Mouse (Mus musculus): ENCODE measurements around the gene Rabggta.
A peak's percentile ranks its signal among the peaks of the same experiment; 100 is the strongest.

Gene Rabggta

DNA sequence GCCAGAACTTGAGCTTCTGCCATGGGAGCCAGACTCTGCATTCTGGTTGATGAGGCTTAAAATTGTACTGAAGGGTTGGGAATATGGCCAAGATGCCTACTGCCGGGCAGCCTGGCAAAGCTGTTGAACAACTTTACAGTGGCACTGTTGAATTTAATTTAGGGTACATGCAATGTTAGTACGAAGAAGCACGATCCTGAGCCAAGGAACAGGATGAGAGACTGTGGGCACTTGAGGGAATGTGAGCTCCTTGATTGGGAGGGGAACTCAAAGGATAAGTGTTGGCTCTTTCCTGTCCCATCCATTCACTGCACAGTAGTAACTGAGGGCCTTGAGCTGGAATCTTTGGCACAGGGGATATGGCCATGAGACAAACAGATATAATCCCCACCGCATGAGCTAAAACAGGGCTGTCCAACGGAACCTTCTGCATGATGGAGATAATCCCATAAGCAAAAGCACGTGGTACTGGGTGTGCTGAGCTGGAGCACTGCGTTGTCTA is 8.5 kb upstream of the Rabggta start:
- DNase-seq (ENCODE audit: low spot score) = no peak

DNA sequence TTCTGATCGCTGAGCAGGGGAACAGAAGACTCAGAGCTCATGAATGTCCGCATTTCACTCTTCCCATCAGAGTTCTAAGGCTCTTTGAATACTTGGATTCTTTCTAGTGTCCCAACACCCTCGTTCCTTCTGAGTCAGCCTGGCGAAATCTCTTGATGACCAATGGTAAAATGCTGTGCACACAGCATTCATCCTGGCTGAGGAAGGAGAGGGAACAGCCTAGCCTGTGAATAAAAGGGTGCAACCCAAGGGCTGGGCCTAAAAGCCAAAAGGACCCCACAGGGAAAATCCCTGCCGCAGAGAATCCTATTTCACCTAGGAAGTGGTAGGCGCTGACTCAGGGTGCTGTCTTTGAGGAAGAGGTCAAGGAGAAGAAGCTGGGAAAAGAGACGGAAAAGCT is 8.1 kb upstream of the Rabggta start:
- DNase-seq (ENCODE audit: low spot score) = no peak

DNA sequence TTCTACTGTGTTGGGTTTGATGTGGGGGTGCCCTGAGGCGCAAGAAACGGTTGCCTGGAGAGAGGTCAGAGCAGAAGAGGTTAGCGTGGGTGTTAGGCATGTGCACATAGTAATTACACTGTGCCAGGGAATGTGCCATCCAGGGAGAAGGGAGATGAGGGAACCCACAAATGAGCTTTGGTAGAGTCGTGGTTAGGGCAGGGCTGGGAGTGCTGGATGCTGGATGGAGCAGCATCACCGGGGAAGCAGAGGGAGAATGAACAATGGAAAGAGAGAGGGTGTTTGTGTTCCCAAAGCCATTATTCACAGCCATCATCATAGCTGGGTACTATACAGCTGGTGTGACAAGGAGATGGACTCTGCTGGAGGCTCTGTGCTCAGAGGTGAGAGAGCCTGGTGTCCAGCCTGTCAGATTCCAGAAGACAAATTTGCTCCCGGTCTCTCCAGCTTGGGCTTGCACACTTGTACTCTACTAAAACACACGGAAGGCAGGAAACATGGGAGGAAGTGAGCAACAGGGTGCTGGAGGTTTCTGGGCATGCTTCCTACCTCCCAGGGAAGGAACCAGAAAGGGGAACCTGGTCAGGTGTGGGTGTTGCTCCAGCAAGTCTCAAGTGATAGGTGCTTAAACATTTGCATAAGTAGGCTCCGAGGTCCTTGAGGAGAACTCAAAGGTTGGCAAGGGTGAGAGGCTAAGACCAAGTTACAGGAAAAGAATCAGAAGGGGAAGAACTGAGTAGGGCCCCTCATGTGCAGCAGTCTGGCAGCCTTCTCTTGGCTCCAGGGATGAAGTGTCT is 6.0 kb upstream of the Rabggta start:
- DNase-seq (ENCODE audit: low spot score) = no peak

DNA sequence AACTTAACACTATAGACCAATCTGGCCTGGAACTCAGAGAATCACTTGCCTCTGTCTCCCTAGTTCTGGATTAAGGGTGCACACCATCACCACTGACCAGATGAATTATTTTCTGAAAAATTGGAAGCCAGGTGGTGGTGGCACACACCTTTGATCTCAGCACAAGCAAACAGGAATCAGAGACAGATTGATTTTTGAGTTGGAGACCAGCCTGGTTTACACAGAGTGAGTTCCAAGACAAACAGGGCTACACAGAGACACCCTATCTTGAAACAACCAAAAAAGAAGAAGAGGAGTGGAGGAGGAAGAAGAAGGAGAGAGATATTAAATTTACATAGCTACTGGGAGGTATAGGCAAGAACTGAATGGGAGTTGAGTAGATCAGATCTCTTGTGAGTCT is 4.2 kb upstream of the Rabggta start:
- no peak for DNase-seq (ENCODE audit: low spot score)

DNA sequence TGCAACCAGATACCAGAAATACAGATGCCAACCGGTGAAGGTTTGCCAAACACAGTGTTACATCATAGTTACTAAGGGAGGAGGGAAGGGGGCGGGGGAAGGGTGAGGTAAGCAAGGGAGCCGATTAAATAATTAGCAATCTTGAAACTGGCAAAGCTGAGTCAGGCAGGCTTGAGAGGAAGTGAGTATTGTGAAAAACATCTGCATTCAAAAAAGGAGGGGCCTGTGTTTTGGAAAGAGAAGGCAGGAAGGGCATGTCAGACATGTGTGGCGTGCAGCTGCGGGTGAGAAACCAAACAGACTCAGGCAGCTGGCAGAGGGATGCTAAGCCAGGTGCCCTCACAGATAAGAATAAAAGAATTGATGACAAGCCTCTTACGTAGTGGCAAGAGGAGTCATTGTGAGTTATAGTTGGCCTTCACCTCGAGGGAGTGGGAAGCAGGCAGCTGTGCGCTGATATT is 2.4 kb upstream of the Rabggta start:
- no peak for DNase-seq (ENCODE audit: low spot score)

DNA sequence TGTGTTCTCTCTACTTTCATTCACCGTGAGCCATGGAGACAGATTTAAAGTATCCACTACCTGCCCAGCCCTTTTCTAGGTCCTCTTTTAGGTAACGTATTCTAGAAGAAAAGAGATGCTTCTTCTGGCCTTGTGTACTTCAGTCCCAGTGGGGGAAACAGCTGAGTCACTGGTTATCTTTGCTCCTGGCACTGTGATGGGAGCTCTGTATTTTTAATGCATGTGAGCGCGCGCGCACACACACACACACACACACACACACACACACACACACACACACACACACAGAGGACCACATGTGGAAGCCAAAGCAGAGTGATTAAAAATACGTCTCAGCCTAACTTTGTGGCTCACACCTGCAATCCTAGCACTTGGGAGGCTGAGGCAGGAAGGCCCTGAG is 1.4 kb upstream of the Rabggta start:
- no peak for DNase-seq (ENCODE audit: low spot score)

DNA sequence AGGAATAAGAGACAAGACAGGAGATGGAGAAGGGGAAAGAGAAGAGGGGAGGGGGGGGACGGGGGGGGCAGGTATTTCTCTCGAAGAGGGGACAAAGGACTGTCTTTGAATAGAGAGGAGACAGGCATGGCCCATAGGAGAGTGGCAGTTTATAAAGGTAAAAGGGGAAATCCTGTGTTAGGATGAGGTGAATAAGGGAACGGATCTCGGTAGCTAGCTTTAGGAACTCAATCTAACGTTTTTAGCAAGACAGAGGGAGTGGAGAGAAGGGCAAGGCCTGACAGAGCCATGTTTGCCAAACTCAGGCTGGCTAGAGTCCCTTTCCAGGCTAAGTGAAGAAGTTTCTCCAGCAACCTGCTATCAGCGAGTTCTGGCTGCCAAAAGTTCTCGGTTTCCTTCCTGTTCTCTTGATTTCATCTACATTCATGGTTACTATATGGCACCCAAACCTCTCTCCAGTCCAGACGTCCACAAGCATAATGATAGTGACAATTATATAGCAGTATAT is 429 bp upstream of the Rabggta start:
- no peak for DNase-seq (ENCODE audit: low spot score)

DNA sequence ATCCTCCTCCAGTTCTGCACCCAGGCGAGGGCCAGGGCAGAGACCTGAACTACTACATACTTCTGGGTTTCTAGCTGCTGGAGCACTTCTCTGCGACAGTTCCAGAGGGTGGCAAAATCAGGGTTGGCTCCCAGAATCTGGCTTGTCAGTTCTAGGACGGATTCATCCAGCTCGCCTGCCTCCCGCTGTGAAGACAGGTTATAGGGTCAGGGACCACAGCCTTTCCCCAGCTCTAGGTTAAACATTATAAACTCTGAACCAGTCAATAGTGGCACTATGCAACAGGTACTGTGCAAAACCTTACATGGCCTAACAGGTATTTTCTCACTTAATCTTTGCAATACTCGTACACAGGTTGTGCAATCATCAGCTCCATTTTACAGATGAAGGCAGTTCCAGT is 987 bp downstream of the Rabggta start:
- no peak for DNase-seq (ENCODE audit: low spot score)

DNA sequence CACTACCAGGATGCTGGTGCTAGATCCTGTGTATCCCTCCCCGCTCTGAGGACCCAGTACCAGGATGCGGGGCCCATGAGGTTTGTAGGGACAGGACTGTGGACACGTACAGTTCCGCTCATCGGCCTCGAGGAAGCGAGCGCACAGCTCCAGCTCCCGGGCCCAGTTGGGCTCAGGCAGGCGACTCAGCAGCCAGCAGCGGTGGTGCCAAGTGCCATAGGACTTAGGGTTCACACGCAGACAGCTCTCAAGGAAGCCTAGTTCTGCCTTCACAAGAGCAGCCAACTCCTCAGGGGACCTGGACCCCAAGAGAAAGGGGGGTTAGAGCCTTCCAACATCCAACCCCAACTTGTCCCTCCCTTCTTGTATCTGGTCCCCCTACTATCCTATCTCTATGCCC is 1.4 kb downstream of the Rabggta start:
- DNase-seq (ENCODE audit: low spot score) = no peak

DNA sequence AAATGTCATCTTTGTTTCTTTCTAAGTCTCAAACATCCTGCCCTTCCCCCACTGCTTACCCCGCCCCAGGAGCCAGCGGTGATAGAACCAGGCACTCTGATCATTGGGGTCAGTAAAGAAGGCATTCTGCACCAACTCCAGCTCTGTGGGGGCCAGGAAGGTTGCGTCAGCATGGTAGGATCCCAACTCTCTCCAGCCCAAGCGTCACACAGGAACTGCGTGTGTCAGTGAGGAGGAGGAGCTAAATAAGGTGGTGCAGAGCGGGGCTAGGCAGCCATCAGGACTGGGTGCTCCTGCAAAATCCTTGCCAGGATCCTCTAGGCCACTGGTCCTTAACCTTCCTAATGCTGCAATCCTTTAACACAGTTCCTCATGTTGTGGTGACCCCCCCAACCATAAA is 2.3 kb downstream of the Rabggta start:
- no peak for DNase-seq (ENCODE audit: low spot score)

DNA sequence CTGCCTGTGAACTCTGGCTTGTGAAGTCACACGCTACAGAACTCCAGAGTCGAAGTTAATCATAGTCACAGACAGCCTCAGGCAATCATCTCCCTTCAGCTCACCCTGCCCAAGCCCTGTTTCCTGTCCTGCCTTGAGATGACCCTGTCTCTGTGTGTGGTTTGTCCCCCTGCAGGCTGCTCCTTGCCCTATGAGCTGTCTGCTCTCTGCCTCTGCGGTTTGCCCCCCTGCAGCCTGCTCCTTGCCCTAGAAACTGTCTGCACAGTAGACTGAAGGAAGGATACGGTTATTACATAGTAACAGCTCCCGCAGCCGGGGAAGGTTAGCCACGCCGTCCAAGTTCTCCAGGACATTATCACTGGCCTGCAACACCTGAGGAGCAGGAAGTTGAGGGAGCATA is 5.2 kb downstream of the Rabggta start:
- DNase-seq (ENCODE audit: low spot score) = no peak

DNA sequence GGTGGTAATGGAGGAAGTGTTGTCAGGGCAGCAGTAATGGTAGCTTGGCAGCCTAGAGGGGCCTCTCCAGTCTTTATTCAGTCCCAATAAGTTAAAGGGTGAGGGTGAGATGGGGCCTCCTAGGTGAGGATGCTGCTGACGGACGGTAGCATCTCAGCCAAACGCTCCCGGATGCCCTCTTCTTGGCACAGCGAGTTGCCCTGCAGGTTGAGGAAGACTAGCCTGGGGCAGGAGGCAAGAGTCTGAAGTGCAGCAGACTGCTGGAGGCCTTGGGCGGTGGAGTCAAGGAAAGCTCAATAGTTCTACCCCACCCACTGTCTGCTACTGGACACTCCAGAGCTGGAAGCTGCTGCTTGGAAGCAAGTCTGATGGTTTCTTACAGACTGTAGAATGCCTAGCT is 5.8 kb downstream of the Rabggta start:
- no peak for DNase-seq (ENCODE audit: low spot score)

DNA sequence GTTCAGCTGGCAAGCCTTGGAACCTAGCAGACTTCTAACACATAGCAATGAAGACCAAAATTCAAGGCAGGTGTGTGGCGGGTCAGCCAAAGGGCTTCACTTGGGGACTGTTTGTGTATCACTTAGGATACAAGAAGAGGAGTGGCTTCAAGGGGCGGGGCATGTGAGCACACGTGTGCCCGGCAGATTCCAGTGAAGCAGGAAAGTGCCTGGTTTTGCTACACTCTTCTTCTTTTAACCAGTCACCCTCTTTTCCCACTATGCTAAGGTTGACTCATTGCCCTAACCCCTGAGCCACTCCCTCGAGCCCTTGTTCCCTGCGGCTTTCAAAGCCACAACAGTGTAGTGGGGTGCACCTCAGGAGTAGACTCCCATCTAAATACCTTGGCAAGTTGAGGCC is 7.2 kb downstream of the Rabggta start:
- DNase-seq (ENCODE audit: low spot score) = peak; percentile 18

DNA sequence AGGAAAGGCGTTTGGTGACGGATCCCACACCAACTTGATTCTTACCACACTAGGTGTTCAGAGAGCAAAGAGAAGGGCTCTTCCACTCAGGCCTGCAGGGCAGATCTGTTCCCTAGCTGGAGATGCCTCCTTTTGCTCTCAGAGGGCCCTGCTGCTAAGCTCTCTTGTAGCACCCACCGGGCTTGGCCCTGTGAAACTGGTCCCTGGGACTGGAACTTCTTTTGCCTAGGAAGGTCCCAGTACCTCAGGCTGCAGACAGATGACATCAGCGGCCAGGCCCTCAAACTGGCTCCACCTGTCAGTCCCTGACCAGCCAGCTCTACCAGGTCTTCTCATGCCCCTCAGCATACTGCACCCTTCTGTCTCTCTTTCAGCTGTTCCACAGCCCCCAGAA is 8.3 kb downstream of the Rabggta start, which contains the start of gene Tgm1:
Gene Tgm1 (minus strand): TSS at position 198 of the 394 bp plus-strand sequence.
- DNase-seq (ENCODE audit: low spot score) = no peak

DNA sequence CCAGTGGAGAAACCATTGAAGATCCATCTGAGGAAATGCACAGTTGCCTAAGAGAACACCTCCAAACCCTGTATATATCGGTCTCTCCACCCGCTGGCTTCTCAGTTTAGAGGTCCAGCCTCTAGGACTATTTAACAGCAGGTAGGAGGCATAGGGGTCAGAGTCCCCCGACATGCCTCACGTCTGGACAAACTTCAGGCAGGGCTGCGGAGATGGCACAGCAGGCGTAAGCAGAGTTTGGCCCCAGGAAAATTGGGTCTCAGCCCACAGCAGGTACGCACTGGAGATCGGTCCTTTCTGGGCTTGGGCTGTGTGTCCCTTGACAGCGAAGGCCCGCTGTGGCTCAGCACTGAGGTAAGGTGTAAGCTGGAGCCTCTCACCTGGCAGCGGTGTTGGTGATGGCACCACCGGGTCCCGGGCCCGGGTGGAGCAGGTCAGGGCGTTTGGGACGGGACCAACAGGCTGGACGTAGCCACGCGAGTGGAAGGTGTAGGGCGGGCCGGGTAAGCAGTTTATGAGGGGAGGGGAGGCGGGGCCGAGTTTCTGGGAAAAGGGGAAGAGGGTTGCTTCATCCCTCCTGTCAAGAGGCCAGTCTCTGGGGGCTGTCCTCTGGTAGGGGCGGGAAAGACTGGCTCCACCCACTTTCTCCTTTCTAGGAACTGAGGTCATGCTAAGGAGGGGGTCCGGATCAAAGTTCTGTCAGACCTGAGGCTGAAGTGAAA is 8.9 kb downstream of the Rabggta start:
- DNase-seq (ENCODE audit: low spot score) = peak; percentile 44

DNA sequence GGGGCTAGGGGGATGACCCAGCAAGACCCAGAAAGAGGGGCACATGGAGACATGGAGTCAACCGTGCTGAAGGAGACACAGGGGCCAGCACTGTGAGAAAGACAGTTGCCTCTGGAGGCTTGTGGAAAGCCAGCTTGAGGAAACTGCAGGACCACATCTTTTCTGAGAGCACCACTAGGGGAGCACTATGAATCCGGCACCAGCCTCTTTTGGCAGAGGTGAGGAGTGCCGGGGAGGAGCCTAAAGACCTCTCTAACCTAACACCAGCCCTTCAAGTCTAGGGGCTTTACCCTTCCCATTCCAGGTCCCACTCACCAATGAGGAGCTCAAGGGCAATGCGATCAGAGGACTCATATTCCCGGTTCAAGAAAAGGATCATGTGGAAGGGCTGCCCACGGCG is 10.3 kb downstream of the Rabggta start:
- no peak for DNase-seq (ENCODE audit: low spot score)

DNA sequence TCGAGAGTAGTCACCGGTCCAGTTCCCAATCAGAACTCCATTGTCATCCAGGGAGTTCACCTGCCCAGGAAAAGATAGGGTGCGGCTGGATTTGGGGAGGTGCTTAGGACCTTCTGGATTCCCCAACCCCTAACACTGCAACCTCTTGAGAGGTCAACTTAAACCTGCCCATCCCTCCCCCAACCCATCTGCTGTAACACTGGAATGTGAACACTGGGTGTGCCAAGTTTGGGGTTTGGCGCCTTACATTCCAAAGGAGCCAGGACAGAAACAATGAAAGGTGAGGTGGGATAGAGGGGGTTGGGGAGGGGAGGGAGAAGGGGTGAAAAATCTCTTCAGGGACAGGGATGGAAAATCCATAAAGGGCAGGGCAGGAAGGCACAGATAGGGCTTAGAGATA is 12.6 kb downstream of the Rabggta start:
- no peak for DNase-seq (ENCODE audit: low spot score)

DNA sequence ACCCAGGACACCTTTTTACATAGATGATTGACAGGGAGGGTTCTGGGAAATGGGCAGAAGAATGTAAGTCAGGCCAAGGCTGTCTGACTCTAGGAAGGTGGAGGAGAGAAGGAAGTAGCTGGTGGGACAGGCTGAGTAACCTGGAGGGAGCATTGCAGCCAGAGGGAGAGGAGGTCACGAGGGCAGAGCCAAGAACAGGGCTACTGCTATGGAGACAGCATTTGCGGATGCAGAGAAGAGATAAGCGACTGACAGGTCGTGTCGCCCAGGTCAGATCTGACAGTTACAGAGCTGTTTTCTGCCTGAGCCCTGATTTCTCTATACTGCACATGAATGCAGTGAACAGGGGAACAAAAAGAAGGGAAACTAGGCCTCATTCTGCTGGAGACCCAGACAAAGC is 14.7 kb downstream of the Rabggta start:
- DNase-seq (ENCODE audit: low spot score) = no peak

DNA sequence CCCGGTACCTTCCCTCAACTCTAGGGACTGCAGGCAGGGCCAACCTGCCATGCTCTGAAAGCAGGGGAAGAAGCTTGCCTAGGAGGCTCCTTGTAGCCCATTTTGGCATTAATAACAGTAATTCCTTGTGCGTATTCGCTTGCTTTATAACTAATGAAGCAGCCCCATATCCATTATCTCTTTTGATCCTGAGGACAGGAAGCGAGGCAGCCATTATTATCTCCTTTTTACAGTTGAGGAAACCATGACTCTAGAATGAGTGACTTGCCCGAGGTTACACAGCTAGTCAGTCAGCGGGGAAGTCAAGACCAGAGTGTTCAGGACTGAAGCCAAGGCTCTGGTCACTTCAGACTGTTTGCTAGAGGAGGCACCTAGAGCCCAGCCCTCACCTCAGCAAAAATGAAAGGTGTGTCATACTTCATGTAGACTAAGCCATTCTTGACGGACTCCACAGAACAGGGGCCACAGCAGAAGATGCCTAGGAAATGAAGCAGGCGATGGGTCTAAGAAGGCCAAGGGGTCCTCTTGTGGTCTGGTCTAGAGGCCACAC is 15.9 kb downstream of the Rabggta start:
- DNase-seq (ENCODE audit: low spot score) = no peak

DNA sequence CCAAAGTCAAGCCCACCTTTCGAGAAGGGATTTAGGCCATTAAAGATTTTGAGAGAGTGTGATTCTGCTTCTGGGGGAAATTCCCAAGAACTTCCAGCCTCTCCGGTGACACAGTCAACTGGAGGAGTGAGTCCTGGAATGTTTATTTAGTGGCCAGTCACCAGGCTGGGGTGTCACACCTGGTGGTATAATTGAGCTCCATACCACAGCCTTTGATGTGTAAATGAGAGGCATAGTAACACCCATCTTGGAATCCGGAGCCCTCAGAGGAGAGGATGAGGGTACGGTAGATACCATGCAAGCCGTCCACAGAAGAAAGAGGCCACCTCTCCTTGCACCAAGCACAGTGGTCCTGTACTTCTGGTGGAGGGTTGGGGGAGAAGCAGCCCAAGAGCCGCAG is 19.3 kb downstream of the Rabggta start:
- DNase-seq (ENCODE audit: low spot score) = no peak

DNA sequence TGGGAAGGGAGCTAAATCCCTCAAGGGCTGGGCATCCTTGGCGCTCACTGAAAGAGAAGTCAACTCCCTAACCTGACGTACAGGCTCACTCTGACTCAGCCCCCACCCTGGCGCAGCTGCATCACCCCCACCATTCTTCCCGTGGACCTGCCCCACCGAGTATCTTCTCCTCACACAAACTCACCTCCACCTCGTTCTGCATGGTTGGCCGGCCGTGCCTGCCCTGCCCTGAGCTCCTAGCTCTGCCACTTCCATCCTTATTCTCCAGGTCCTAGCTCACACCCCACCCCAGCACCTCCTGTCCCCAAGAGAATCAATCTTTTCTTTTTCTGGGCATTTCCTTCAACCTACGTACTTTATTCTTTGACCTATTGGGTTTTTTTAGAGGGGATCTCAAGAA is 20.9 kb downstream of the Rabggta start:
- no peak for DNase-seq (ENCODE audit: low spot score)

DNA sequence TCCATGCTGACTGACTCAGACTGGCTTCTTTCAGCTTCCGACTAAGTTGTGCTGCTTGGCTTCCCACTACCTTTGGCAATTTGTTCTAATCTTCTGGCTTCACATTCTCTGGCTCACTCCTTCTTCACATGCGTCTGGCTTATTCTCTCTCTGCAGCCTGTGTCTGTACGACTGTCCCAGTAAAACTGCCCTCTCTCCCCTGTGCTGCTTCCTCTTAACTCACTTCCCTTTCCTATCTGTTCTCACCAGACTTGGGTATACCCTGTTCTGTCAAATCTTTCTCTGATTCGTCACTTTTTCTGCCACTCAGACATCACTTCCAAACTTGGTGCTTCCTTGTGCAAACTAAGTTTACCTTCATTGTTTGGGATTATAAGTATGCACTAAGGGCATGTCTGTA is 24.8 kb downstream of the Rabggta start:
- no peak for DNase-seq (ENCODE audit: low spot score)

DNA sequence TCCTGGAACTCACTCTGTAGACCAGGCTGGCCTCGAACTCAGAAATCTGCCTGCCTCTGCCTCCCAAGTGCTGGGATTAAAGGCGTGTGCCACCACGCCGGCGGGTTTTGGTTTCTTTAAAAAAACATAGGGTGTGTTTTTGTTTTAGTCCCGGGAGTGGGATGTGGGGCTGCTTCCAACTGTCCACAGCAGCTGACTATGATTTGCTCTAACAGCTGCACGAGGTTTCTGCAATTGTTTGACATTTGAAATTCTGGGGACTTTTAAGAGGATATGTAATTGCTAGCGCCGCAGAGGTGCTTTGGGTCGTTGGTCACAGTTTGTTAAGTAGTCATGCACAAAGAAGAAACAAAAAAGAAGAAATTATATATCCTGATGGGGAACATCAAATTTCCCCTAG is 32.6 kb downstream of the Rabggta start:
- DNase-seq (ENCODE audit: low spot score) = no peak
